Mouse (Mus musculus): ENCODE results near the gene Ddit4. TPM values are rescaled to one million over a fixed set of nuclear protein-coding genes. Genes with fewer than 3 reads are reported as not detected.
A peak's percentile ranks its signal among the peaks of the same experiment; 100 is the strongest.

Gene Ddit4
- polyA plus RNA-seq, 1 experiment from 2014 or later, result 66.3 TPM

DNA sequence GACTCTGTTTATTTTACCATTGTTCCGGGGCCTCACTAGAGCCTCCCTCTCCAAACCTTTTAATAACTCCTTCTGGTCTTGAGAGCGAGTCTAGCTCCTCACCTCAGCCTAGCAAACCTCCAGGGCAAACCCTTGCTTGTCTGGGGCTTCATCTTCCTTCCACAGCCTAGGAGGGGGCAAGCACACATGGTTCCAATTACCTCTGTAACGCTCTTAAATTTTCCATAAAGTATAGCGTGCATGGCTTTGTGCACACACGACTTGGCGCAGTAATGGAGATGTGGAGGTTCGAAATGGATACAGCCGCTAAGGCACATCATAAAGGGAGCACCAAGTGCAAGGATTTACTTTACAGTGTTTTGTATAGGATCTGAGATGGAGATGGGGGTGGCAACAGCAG is 14.2 kb upstream of the Ddit4 start:
- H3K9me3 ChIP-seq (replicated peaks; ENCODE audit: control insufficient read depth, low read length, poor library complexity, severe bottlenecking), result no peaks in the 10 kb centered on the region
- no peak for ATAC-seq
- H3K36me3 ChIP-seq (ENCODE audit: control insufficient read depth, insufficient read depth, low read length), result no peaks in the 10 kb centered on the region
- no peak overlapping the region for H3K27ac ChIP-seq (ENCODE audit: low read length)
- no peaks in the 10 kb centered on the region for H3K27me3 ChIP-seq (ENCODE audit: control insufficient read depth, insufficient read depth, low read depth, low read length)
- 73% methylated on average over 8 of the region's 8 CpGs for WGBS
- H3K4me3 ChIP-seq (ENCODE audit: low read depth, low read length), result no peak overlapping the region
- no peak overlapping the region for H3K4me2 ChIP-seq (ENCODE audit: low read length)
- peaks cover 14% of the 10 kb centered on the region for H3K4me1 ChIP-seq (ENCODE audit: control insufficient read depth, insufficient read depth, low read length)
- no peak overlapping the region for H3K9ac ChIP-seq (ENCODE audit: low read depth, low read length)

DNA sequence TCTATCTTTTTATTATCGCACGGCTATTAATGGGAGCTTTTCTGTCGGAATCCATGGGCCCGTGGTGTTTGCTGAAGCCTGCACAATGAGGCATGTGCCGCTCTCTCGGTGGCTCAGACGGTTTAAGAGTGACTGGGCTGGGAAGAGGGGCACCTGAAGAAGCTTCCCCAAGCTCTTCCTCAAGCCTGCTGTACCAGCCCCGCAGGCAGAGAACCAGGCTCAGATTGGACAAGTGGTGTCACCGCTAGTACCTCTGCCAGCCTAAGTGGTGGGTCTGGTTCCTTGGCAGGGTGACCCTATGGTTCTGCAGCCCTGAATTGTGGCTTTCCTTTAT is 13.7 kb upstream of the Ddit4 start:
- H3K9ac ChIP-seq (ENCODE audit: low read depth, low read length), result no peak overlapping the region
- 28% methylated on average over 9 of the region's 9 CpGs for WGBS
- ATAC-seq, result no peak
- no peak overlapping the region for H3K4me2 ChIP-seq (ENCODE audit: low read length)
- no peak overlapping the region for H3K4me3 ChIP-seq (ENCODE audit: low read depth, low read length)
- H3K27ac ChIP-seq (ENCODE audit: low read length), result no peak overlapping the region
- H3K4me1 ChIP-seq (ENCODE audit: control insufficient read depth, insufficient read depth, low read length), result peaks cover 9% of the 10 kb centered on the region
- H3K36me3 ChIP-seq (ENCODE audit: control insufficient read depth, insufficient read depth, low read length), result no peaks in the 10 kb centered on the region
- no peaks in the 10 kb centered on the region for H3K9me3 ChIP-seq (replicated peaks; ENCODE audit: control insufficient read depth, low read length, poor library complexity, severe bottlenecking)
- H3K27me3 ChIP-seq (ENCODE audit: control insufficient read depth, insufficient read depth, low read depth, low read length), result no peaks in the 10 kb centered on the region

DNA sequence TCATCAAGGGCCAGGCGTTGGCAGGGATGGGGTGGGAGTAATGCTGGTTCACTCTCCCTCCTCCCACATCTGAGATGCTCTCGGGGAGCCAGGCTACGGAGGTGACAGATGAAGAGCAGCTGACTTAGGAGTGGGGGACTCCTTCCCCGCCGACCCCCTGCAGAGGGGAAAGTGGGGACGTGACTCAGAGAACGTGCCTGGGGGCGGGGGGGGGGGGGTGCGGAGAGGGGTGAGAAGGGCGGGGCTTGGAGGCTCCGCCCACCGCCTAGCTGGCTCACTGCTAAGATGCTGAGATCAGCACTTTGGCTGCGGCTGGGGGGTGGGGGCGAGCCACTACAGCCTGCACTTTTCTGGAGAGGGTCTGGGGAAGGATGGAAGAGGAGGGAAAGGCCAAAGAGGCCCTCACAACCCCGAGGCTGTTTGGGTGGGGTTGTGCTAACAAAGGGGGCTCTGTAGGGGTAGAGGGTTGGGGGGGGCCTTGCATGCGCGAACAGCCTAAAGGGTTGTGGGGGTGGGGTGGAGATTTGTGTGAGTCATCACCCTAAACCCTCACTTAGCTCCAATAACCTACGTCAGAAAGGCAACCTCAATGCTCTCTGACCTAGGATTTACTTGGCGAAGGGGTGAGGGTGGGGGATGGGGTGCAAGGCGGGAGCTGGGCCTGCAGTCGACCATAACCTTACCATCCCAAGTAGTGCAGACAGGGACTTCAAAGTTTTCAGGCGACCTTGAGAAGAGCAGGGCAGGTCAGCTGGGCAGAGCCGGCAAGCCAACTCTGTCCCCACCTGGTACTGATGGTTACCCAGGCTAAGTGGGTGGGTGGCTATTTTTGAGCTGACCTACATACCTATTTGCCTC is 13.1 kb upstream of the Ddit4 start:
- Histone ChIP-seq H3K36me3 (ENCODE audit: control insufficient read depth, insufficient read depth, low read length) (no peaks in the 10 kb centered on the region), H3K9me3 (replicated peaks; ENCODE audit: control insufficient read depth, low read length, poor library complexity, severe bottlenecking) (no peaks in the 10 kb centered on the region), H3K4me3 (ENCODE audit: low read depth, low read length) (0 out of 2 replicates have a peak overlapping the region, but pooled peaks have one; percentile 3), H3K27me3 (ENCODE audit: control insufficient read depth, insufficient read depth, low read depth, low read length) (no peaks in the 10 kb centered on the region), H3K4me1 (ENCODE audit: control insufficient read depth, insufficient read depth, low read length) (peaks cover 8% of the 10 kb centered on the region), H3K27ac (ENCODE audit: low read length) (peak overlapping the region; percentile 8; the same call in 1 of the 2 replicates), H3K4me2 (ENCODE audit: low read length) (peak overlapping the region; percentile 45), H3K9ac (ENCODE audit: low read depth, low read length) (0 out of 2 replicates have a peak overlapping the region, but pooled peaks have one; percentile 45)
- WGBS, result 6% methylated on average over 17 of the region's 23 CpGs
- 0 out of 2 replicates have a peak, but pooled peaks have one; percentile 33 for ATAC-seq

DNA sequence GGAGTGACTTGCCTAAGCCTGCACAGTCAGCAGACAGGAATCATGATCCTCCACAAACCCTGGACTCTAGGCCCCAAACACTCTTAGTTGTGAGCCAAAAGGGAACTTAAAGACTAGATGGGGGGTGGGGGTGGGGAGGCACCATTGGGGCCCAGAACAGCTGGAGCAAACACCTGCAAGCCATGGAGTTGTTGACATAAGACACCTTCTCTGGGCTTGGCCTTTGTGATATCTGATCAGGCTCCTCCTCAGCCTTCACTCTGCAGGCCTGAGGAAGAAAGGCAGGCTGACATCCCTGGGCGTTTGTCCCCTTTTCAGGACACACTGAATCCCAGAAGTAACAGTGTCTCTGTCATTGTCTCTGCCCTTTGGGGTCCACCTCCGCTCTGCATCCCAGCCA is 12.0 kb upstream of the Ddit4 start:
- no peak for ATAC-seq
- no peaks in the 10 kb centered on the region for H3K9me3 ChIP-seq (replicated peaks; ENCODE audit: control insufficient read depth, low read length, poor library complexity, severe bottlenecking)
- H3K9ac ChIP-seq (ENCODE audit: low read depth, low read length), result no peak overlapping the region
- H3K4me3 ChIP-seq (ENCODE audit: low read depth, low read length), result no peak overlapping the region
- no peak overlapping the region for H3K4me2 ChIP-seq (ENCODE audit: low read length)
- no peaks in the 10 kb centered on the region for H3K27me3 ChIP-seq (ENCODE audit: control insufficient read depth, insufficient read depth, low read depth, low read length)
- WGBS, result 57% methylated on average over 2 of the region's 2 CpGs
- no peaks in the 10 kb centered on the region for H3K36me3 ChIP-seq (ENCODE audit: control insufficient read depth, insufficient read depth, low read length)
- no peak overlapping the region for H3K27ac ChIP-seq (ENCODE audit: low read length)
- H3K4me1 ChIP-seq (ENCODE audit: control insufficient read depth, insufficient read depth, low read length), result peaks cover 14% of the 10 kb centered on the region

DNA sequence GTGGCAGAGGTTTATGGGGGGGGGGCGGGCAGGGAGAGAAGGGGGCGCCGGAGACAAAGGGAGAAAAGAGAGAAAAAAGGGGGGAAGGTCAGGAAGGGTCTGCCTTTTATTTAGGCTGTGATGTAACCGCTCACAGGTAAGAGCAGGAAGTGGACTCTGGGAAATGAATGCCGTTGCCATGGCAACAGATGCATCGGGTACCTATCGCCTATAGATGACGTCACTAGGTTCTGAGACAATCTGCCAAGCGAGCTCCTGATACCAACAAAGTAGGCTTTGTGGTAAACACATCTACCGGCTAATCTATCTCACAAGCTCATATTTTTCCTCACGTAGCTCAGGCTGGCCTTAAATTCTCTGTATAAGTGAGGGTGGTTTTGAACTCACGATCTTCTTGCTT is 7.9 kb upstream of the Ddit4 start:
- Histone ChIP-seq H3K27ac (ENCODE audit: low read length) (no peak overlapping the region), H3K27me3 (ENCODE audit: control insufficient read depth, insufficient read depth, low read depth, low read length) (no peaks in the 10 kb centered on the region), H3K4me1 (ENCODE audit: control insufficient read depth, insufficient read depth, low read length) (peaks cover 26% of the 10 kb centered on the region), H3K9ac (ENCODE audit: low read depth, low read length) (no peak overlapping the region), H3K36me3 (ENCODE audit: control insufficient read depth, insufficient read depth, low read length) (no peaks in the 10 kb centered on the region), H3K4me2 (ENCODE audit: low read length) (no peak overlapping the region), H3K9me3 (replicated peaks; ENCODE audit: control insufficient read depth, low read length, poor library complexity, severe bottlenecking) (no peaks in the 10 kb centered on the region), H3K4me3 (ENCODE audit: low read depth, low read length) (no peak overlapping the region)
- no peak for ATAC-seq
- WGBS, result 62% methylated on average over 11 of the region's 12 CpGs

DNA sequence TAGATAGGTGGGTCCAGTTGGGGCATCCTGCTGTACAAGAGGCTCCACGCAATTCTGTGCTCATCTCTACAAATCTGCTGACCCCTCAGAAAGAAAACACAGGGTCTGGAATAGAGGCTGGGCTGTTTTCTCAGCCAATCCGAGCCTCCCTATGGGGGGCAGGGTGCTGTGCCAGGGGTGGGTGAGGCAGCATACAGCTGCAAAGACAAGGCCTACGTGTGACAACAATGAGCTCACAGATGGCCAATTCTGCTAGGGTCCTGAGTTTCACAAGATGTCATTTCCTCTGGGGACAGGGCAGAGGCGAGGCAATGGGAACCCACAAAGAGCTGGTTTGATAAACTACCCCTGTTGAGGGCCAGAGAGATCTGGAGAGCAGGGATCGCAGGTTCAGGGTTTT is 6.8 kb upstream of the Ddit4 start:
- 14% methylated on average over 5 of the region's 5 CpGs for WGBS
- H3K36me3 ChIP-seq (ENCODE audit: control insufficient read depth, insufficient read depth, low read length), result no peaks in the 10 kb centered on the region
- 0 out of 2 replicates have a peak, but pooled peaks have one; percentile 10 for ATAC-seq
- H3K27me3 ChIP-seq (ENCODE audit: control insufficient read depth, insufficient read depth, low read depth, low read length), result no peaks in the 10 kb centered on the region
- H3K27ac ChIP-seq (ENCODE audit: low read length), result peak overlapping the region; percentile 74
- no peak overlapping the region for H3K4me3 ChIP-seq (ENCODE audit: low read depth, low read length)
- H3K4me2 ChIP-seq (ENCODE audit: low read length), result peak overlapping the region; percentile 52
- peaks cover 24% of the 10 kb centered on the region for H3K4me1 ChIP-seq (ENCODE audit: control insufficient read depth, insufficient read depth, low read length)
- peak overlapping the region; percentile 57 for H3K9ac ChIP-seq (ENCODE audit: low read depth, low read length)
- no peaks in the 10 kb centered on the region for H3K9me3 ChIP-seq (replicated peaks; ENCODE audit: control insufficient read depth, low read length, poor library complexity, severe bottlenecking)

DNA sequence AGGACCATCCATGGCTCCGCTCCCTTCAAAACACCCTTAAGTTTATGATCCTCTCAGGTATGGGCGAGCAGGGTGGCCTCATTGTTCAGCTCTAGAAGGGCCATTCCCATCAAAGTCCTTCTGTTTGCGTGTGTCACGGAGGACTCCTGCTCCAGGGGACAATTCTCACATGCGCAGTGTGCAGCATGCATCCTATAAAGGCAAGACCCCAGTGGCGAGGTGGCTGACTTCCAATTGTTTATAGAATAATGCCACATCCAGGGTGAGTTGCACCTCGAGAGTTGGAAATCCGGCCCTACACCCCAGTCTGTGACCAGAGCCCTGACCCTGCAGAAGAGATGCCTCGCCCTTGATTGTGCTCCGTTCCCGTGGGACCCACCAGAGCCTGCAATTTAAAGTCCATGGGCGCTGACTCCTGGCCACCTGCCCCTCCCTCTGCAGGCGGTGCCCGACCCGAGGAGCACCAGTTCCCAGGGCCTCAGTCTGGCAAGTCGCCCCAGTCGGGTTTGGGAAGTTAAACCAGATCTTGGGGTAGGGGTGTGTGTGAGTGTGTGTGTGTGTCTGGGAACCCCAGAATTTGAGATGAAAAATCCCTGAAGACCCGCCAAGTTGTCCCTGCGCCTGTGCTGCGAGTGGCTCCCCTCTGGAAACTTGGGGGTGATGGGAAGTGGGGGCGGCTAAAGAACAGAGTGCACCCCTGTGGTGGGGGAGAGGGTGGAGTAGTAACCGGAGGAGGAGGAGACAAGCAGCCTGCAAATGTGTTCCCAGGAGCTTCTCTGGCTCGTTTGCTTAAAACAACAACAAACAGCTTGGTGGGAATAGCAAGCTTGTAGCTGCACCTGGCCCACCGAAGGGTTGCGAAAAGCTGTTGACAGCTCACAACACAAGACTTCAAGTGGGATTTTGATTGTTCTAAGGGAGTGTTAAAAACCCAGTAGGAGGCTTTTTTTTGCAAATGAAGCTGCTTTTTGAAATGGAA is 5.8 kb upstream of the Ddit4 start:
- H3K36me3 ChIP-seq (ENCODE audit: control insufficient read depth, insufficient read depth, low read length), result no peaks in the 10 kb centered on the region
- H3K9ac ChIP-seq (ENCODE audit: low read depth, low read length), result peak overlapping the region; percentile 57
- peaks cover 30% of the 10 kb centered on the region for H3K4me1 ChIP-seq (ENCODE audit: control insufficient read depth, insufficient read depth, low read length)
- H3K27me3 ChIP-seq (ENCODE audit: control insufficient read depth, insufficient read depth, low read depth, low read length), result no peaks in the 10 kb centered on the region
- 10% methylated on average over 25 of the region's 25 CpGs for whole genome bisulfite sequencing
- peak overlapping the region; percentile 23 for H3K4me3 ChIP-seq (ENCODE audit: low read depth, low read length)
- no peaks in the 10 kb centered on the region for H3K9me3 ChIP-seq (replicated peaks; ENCODE audit: control insufficient read depth, low read length, poor library complexity, severe bottlenecking)
- ATAC-seq, result peak; percentile 27; the same call in 1 of the 2 replicates
- H3K27ac ChIP-seq (ENCODE audit: low read length), result peak overlapping the region; percentile 74
- H3K4me2 ChIP-seq (ENCODE audit: low read length), result peak overlapping the region; percentile 52

DNA sequence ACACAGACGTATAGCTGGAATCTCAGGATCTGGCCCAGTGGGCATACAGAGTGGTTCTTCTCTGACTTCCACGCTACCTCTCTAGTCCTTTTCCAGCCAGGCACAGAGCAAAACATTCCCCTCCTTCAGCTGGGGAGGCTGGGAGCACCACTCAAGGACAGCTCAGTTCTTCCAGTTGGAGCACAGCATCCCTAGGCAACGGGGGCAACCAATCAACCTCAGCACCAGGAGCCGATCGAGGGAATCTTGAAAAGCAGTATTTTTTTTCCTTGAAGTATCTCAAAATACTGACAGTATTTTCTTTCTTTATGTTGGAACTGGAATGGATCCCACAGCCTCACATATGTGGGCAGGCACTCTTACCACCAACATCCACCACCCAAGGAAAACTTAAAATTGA is 5.0 kb upstream of the Ddit4 start:
- Histone ChIP-seq H3K9me3 (replicated peaks; ENCODE audit: control insufficient read depth, low read length, poor library complexity, severe bottlenecking) (no peaks in the 10 kb centered on the region), H3K4me2 (ENCODE audit: low read length) (no peak overlapping the region), H3K4me3 (ENCODE audit: low read depth, low read length) (no peak overlapping the region), H3K9ac (ENCODE audit: low read depth, low read length) (no peak overlapping the region), H3K4me1 (ENCODE audit: control insufficient read depth, insufficient read depth, low read length) (peaks cover 30% of the 10 kb centered on the region), H3K27me3 (ENCODE audit: control insufficient read depth, insufficient read depth, low read depth, low read length) (no peaks in the 10 kb centered on the region), H3K27ac (ENCODE audit: low read length) (no peak overlapping the region), H3K36me3 (ENCODE audit: control insufficient read depth, insufficient read depth, low read length) (no peaks in the 10 kb centered on the region)
- ATAC-seq, result no peak
- WGBS, result 63% methylated on average over 5 of the region's 5 CpGs
